Mouse (Mus musculus): ENCODE data around the gene Hmg20a. TPM values are rescaled to one million over a fixed set of nuclear protein-coding genes. Genes with fewer than 3 reads are reported as not detected.

Gene Hmg20a
- polyA plus RNA-seq, 1 experiment from 2014 or later = 79.3 TPM

- no peaks in the 10 kb centered on the region for H3K36me3 ChIP-seq
- H3K9ac ChIP-seq = no peak overlapping the region
- H3K4me3 ChIP-seq = no peak overlapping the region
- no peak overlapping the region for H3K4me2 ChIP-seq (replicated peaks)
- no peaks in the 10 kb centered on the region for H3K9me3 ChIP-seq
- WGBS = 75% methylated on average over 7 of the region's 7 CpGs
- no peak overlapping the region for H3K27ac ChIP-seq
- H3K27me3 ChIP-seq (replicated peaks) = no peaks in the 10 kb centered on the region
- ATAC-seq (ENCODE audit: low FRiP score, low read depth) = no peak
- H3K4me1 ChIP-seq = peaks cover 21% of the 10 kb centered on the region
These were observed 85.5 kb downstream of the Hmg20a start for GRCm38 (mm10) chr9:56503621-56504500.

- WGBS = 55% methylated on average over 5 of the region's 5 CpGs
- H3K36me3 ChIP-seq = no peaks in the 10 kb centered on the region
- H3K4me2 ChIP-seq (replicated peaks) = no peak overlapping the region
- H3K9ac ChIP-seq = no peak overlapping the region
- no peak for ATAC-seq (ENCODE audit: low FRiP score, low read depth)
- H3K4me3 ChIP-seq = no peak overlapping the region
- no peaks in the 10 kb centered on the region for H3K27me3 ChIP-seq (replicated peaks)
- H3K9me3 ChIP-seq = no peaks in the 10 kb centered on the region
- H3K4me1 ChIP-seq = peaks cover 21% of the 10 kb centered on the region
- H3K27ac ChIP-seq = no peak overlapping the region
These were observed 86.1 kb downstream of the Hmg20a start for GRCm38 (mm10) chr9:56504511-56504910.

- H3K4me3 ChIP-seq = 0 out of 2 replicates have a peak overlapping the region, but pooled peaks have one; percentile 31
- WGBS = 64% methylated on average over 9 of the region's 9 CpGs
- ATAC-seq (ENCODE audit: low FRiP score, low read depth) = no peak
- H3K4me2 ChIP-seq (replicated peaks) = peak overlapping the region; percentile 75
- H3K4me1 ChIP-seq = peaks cover 21% of the 10 kb centered on the region
- no peaks in the 10 kb centered on the region for H3K36me3 ChIP-seq
- no peaks in the 10 kb centered on the region for H3K27me3 ChIP-seq (replicated peaks)
- no peaks in the 10 kb centered on the region for H3K9me3 ChIP-seq
- H3K9ac ChIP-seq = no peak overlapping the region
- H3K27ac ChIP-seq = no peak overlapping the region
These were observed 86.8 kb downstream of the Hmg20a start for GRCm38 (mm10) chr9:56505083-56505792.

DNA sequence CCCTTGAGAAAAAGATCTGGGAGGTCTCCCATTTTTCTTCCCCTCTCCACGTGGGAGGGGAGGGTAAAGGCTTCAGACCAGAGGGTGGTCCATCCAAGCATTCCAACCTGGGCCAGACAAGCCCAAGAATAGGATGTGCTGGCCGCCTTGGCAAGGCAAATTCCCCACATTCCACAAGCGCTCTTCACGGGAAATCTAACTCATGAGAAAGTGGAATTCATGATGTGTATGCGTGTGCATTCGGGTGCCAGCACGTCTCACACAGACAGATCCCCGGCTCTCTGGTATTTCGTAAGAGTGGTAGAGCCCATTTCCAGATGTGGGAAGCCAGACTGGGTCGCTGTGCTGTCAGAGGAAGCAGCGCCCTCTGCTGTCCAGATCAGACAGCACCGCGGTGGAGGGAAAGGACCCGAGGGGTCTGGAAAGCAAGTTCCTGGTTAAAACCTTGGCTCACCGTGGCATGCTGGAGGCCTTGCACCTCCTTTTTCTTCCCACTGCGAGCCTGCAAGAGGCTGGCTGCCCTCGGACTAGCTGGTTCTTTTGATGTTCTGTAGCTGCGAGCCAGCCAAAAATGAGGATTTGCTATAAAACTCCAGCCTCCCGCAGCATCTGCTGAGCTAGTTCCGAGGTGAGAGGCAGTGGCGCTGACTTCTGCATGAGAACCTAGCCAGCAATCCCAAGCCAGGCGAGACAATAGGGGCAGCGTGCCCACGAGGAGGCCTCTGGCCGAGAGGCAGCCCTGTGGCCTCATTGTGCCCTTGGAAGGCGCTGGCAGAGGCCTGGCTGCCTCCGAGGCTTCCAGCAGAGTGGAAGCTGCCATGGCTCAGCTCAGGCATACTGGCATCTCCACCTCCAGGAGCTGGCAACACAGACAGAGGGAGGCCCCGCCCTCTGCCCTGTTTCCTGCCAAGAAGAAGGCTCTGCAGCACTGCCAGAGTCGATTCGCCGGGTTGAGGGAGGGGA, 87.7 kb downstream of the Hmg20a start:
- peak overlapping the region; percentile 31 for H3K4me3 ChIP-seq
- peak overlapping the region; percentile 75 for H3K4me2 ChIP-seq (replicated peaks)
- peak overlapping the region; percentile 84 for H3K27ac ChIP-seq
- ATAC-seq (ENCODE audit: low FRiP score, low read depth) = peak; percentile 86
- H3K27me3 ChIP-seq (replicated peaks) = no peaks in the 10 kb centered on the region
- H3K9ac ChIP-seq = peak overlapping the region; percentile 56
- no peaks in the 10 kb centered on the region for H3K9me3 ChIP-seq
- H3K4me1 ChIP-seq = peaks cover 21% of the 10 kb centered on the region
- WGBS = 1% methylated on average over 31 of the region's 31 CpGs
- H3K36me3 ChIP-seq = no peaks in the 10 kb centered on the region

DNA sequence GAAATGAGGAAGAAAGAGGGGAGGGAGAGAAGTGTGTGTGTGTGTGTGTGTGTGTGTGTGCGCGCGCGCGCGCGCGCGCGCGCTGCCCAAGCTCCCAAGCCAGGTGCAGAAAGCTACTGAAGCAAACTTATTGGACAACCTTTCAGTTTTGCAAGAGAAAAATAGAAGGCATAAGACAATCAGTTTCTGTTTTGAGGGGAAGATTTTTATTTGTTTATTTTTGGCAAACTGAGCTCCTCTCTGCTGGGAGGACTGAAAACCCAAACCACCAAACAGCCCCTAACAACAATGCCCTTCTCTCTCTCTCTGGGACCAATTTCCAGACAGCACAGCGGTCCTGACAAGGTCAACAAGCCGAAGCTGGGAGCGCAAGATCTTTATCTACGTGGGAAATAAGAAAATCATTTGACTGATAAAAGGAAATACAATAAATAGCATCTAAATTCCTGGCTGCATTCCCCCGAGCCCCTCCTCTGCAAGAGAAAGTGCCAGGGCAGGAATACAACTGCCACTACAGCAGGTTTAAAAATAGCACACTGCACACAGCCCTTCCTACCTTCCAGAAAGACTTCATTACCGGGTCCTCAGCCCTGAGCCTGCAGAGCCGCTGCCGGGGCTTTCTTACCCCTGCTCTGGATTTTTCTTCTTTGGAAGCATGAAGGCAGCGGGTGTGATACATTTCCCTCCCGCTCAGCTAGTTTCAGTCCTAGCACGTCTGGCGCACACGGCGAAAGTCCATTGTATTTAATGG, 88.7 kb downstream of the Hmg20a start:
- 8% methylated on average over 25 of the region's 25 CpGs for WGBS
- H3K9me3 ChIP-seq = no peaks in the 10 kb centered on the region
- peak overlapping the region; percentile 75 for H3K4me2 ChIP-seq (replicated peaks)
- H3K4me3 ChIP-seq = peak overlapping the region; percentile 31
- H3K27ac ChIP-seq = peak overlapping the region; percentile 84; the same call in 1 of the 2 replicates
- no peaks in the 10 kb centered on the region for H3K36me3 ChIP-seq
- peak overlapping the region; percentile 56 for H3K9ac ChIP-seq
- ATAC-seq (ENCODE audit: low FRiP score, low read depth) = no peak; the same call in 1 of the 2 replicates
- no peaks in the 10 kb centered on the region for H3K27me3 ChIP-seq (replicated peaks)
- H3K4me1 ChIP-seq = peaks cover 21% of the 10 kb centered on the region

DNA sequence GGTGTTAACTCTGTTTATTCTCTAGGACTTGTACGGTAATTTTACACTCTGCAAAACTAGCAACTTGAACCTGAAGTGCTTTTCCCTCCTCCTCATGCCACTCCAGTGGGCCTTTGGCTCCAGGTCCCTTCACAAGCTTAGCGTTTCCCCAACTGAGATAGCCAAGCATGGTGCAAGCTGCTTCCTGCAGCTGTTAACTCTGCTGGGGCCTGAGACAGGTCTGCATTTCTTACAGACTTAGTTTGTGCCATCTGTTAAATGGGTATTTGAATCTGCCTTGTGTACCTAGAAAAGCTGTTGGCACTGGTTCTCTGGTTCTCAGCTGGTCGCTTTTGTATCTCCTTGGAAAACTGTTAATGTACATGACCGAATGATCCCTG, 89.3 kb downstream of the Hmg20a start:
- no peak overlapping the region for H3K4me3 ChIP-seq
- no peaks in the 10 kb centered on the region for H3K36me3 ChIP-seq
- H3K9ac ChIP-seq = no peak overlapping the region
- H3K4me2 ChIP-seq (replicated peaks) = peak overlapping the region; percentile 75
- H3K4me1 ChIP-seq = peaks cover 21% of the 10 kb centered on the region
- H3K27ac ChIP-seq = no peak overlapping the region
- no peaks in the 10 kb centered on the region for H3K9me3 ChIP-seq
- no peaks in the 10 kb centered on the region for H3K27me3 ChIP-seq (replicated peaks)
- ATAC-seq (ENCODE audit: low FRiP score, low read depth) = no peak
- WGBS = 53% methylated on average over 4 of the region's 4 CpGs

GRCm38 (mm10) chr9:56508835-56509451, 90.5 kb downstream of the Hmg20a start:
- Histone ChIP-seq H3K9ac (no peak overlapping the region), H3K27me3 (replicated peaks) (no peaks in the 10 kb centered on the region), H3K9me3 (no peaks in the 10 kb centered on the region), H3K4me3 (no peak overlapping the region), H3K36me3 (no peaks in the 10 kb centered on the region), H3K4me1 (peaks cover 21% of the 10 kb centered on the region), H3K4me2 (replicated peaks) (no peak overlapping the region), H3K27ac (no peak overlapping the region)
- no peak for ATAC-seq (ENCODE audit: low FRiP score, low read depth)
- WGBS = 82% methylated on average over 11 of the region's 11 CpGs

- Histone ChIP-seq H3K9ac (no peak overlapping the region), H3K4me3 (no peak overlapping the region), H3K4me1 (peaks cover 21% of the 10 kb centered on the region), H3K27me3 (replicated peaks) (no peaks in the 10 kb centered on the region), H3K9me3 (no peaks in the 10 kb centered on the region), H3K36me3 (no peaks in the 10 kb centered on the region), H3K4me2 (replicated peaks) (no peak overlapping the region), H3K27ac (no peak overlapping the region)
- no peak for ATAC-seq (ENCODE audit: low FRiP score, low read depth)
- WGBS = 94% methylated on average over 2 of the region's 2 CpGs
These were observed 91.9 kb downstream of the Hmg20a start for GRCm38 (mm10) chr9:56510281-56510680.

DNA sequence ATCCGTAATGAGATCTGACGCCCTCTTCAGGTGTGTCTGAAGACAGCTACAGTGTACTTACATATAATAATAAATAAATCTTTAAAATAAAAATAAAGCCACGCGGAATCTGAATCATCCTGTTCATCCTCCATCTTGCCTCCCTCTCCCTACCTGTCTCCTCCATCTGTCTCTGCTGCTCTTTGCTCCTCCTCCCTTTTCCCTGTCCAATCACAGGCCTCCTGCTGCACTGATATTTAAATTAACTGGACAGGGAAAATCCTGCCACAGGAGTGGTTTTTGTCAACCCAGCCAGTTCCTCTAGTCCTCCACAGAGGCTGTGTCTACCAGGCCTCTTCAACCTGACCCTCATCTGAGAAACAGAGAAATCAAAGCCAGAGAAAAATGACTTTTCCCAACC, 94.1 kb downstream of the Hmg20a start:
- Histone ChIP-seq H3K4me2 (replicated peaks) (no peak overlapping the region), H3K9ac (no peak overlapping the region), H3K9me3 (no peaks in the 10 kb centered on the region), H3K27me3 (replicated peaks) (no peaks in the 10 kb centered on the region), H3K27ac (no peak overlapping the region), H3K4me1 (peaks cover 14% of the 10 kb centered on the region; the same call in 1 of the 2 replicates), H3K36me3 (no peaks in the 10 kb centered on the region), H3K4me3 (no peak overlapping the region)
- WGBS = 91% methylated on average over 4 of the region's 4 CpGs
- no peak for ATAC-seq (ENCODE audit: low FRiP score, low read depth)

GRCm38 (mm10) chr9:56515110-56515509, 96.7 kb downstream of the Hmg20a start:
- Histone ChIP-seq H3K9ac (no peak overlapping the region), H3K27ac (no peak overlapping the region), H3K4me1 (peaks cover 11% of the 10 kb centered on the region; the same call in 1 of the 2 replicates), H3K9me3 (no peaks in the 10 kb centered on the region), H3K36me3 (no peaks in the 10 kb centered on the region), H3K27me3 (replicated peaks) (no peaks in the 10 kb centered on the region), H3K4me3 (no peak overlapping the region), H3K4me2 (replicated peaks) (no peak overlapping the region)
- WGBS = 88% methylated on average over 5 of the region's 5 CpGs
- ATAC-seq (ENCODE audit: low FRiP score, low read depth) = no peak

DNA sequence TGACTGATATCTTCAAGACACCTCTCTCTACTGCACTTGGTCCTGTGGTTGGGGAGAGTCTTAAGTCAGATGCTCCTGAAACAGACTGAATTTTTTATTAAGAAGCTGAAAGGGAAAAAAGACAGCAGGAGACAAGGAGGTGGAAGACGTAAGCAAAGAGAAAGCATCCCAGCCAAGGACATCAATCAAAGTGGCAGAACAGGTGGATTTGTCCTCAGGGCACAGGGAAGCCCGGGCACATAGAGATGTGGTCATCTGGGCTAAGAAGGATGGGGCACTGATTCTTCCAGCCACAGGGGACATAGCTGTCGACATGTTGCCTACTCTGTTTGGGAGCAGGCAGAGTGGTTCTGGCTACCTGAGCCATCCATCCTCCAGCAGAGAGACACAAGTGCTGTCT, 97.8 kb downstream of the Hmg20a start:
- no peak overlapping the region for H3K9ac ChIP-seq
- H3K4me1 ChIP-seq = peaks cover 11% of the 10 kb centered on the region; the same call in 1 of the 2 replicates
- H3K36me3 ChIP-seq = no peaks in the 10 kb centered on the region
- no peaks in the 10 kb centered on the region for H3K9me3 ChIP-seq
- no peak overlapping the region for H3K4me3 ChIP-seq
- ATAC-seq (ENCODE audit: low FRiP score, low read depth) = no peak
- H3K27me3 ChIP-seq (replicated peaks) = no peaks in the 10 kb centered on the region
- WGBS = 54% methylated on average over 3 of the region's 3 CpGs
- H3K27ac ChIP-seq = no peak overlapping the region
- H3K4me2 ChIP-seq (replicated peaks) = no peak overlapping the region

Data from neural tube, embryonic 12.5 days (tissue).